Mouse (Mus musculus) central nervous system, embryonic 11.5 days (tissue): ENCODE data around the gene Rnf5. TPM values are rescaled to one million over a fixed set of nuclear protein-coding genes. Genes with fewer than 3 reads are reported as not detected.

ENCODE experiments used
- polyA plus RNA-seq: library from polyadenylated mRNA; depleted of rRNA; stranded (reverse); fragments of >200 nt; gene quantifications from 2 replicates; pipeline ENCODE4 v1.2.3, GENCODE M21; 2012; rRNA removed

Rnf5 gene
- polyA plus RNA-seq: 146 and 186 TPM in 2 replicates

DNA sequence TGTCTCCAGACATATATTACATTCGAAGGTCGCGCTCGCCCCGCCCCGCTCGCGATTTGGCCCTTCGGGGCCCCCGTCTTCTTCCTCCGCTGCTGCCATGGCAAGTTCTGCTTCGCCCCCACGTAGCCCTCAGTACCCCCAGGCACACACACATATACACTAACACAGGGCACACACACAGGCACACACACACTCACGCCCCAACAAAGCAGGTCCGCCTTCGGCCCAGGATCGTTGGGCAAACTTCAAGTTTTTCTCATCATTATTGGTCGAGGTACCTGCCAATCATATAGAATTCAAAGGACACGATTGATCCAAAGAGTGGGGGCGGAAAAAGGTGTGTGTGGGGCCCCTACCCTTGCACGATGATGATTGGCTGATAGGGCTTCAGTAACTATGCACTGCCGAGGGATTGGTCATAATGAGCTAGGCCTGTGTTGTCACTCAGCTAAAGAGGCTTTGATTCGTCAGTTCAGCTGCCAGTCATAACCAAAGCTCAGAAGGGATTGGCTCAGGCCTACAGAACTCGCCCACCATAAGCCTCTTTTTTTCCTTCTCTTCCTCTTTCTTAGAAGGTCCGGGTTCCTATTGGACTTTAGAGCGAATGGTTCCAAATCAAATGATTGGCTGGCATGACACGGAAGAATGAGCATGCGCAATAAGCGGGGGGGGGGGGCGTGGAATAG is at the start of gene Rnf5:
Gene Rnf5, minus strand, starts transcription at position 316 of the 686 bp plus-strand sequence.

DNA sequence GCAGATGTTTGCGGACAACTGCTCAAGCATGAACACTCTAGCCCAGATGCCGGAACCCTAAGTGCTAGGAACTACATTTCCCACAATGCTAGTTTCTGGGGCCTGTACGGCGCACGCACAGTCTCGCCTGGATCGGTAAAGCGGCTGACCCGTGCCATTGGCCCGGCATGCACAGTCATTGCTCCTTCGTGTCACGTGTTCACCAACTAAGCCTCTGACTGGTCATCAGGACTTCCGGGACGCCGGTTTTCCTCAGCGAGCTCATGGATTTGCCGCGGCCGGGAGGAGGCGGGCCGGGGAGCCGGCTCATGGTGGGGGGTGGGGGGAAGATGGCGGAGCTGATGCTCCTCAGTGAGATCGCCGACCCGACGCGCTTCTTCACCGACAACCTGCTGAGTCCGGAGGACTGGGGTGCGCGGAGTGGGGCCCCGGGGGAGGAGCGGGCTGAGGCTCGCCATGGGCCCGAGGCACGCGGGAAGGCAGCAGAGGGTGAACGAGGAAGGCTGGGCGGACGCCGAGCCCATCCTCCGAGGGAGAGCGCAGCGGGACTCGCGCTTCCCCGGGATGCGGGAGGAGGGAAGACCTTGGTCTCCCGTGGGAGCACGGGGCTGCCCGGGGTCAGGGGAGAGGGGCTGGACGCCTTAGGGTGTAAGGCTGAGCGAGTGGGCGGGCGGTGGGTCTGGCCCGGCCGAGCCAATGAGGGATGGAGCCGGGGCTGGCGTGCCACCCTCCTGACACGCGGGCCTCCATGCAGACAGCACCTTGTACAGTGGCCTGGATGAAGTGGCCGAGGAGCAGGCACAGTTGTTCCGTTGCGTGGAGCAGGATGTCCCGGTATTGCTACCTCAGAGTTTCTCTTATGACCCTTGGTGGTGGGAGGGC is 43.7 kb upstream of the Rnf5 start, which contains the start of gene Atf6b:
Gene Atf6b, plus strand, starts transcription at position 241 of the 882 bp plus-strand sequence.

DNA sequence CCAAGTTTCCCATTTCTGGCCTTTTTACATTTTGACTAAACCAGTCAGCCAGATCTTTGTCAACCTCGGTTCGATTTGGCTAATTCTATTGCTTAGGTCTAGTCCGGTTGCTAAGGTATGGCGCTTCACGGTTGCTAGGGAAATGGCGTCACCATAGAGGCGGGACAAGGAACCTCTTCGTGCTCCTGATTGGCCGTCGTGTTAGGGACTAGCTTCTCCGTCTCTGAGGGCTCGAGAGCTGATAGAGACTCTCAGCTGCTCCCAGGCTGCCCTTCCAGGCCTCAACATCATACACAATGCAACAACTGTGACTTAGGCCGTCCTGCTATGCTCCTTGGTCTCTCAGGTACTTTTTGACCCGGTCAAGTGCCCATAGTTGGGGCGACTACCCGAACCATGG is 41.1 kb upstream of the Rnf5 start, which contains the start of gene Fkbpl:
Gene Fkbpl, plus strand, starts transcription at position 157 of the 400 bp plus-strand sequence.

DNA sequence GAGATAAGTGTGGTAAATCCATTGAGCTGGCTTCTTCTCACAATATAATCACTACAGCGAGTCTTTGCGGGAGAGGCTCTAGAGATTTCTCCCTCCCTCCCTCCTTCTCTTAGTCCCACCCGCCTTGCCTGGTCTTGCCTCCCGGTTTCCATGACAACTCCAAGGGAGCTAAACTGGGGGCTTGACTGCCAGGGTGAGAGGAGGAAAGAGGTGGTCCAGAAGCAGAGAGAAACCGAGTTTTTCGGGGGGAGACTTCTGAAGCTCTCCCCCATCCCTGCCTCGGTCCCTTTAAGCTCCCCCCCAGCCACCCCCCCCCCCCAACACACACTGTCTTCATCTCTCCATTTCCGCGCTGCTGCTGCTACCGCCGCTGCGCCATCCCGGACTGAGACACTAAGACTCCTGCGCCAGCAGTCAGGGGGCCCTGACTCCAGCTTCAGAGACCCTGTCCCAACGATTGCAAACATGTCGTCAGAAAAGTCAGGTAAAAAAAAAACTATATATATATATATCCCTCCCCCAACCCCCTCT is 25.8 kb upstream of the Rnf5 start, which contains the start of gene Prrt1:
Gene Prrt1, plus strand, starts transcription at position 313 of the 531 bp plus-strand sequence.

DNA sequence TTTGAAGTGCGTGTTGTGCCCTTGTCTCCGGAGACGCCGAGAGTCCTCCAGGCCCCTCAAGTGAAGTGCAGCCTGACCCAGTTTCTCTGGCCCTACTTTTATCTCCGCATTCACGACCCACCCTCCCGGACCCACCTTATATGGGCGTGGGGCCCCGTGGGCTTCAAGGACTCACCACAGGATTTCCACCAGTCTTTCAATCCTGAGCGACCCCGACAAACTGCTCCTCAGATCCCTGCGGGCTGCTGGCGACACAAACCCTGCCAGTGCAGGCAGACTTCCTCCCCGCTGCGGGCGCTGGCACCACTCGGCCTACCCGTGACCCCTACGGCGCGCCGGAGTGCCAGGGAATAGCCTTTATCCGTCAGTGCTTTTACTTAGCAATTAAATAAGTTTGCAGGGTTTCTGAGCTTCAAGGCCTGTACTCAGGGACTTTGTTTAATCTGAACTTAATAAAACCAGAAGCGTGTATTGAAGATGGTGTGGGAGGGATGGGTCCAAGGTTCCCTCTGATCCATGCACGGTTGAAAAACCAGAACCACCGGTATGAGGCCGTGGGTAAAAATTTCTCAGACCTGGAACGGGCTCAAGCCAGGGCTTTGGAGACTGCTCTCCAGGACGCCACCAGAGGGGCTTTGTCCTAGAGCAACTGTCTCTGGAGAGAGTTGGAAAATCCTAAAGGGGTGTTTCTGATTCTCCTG is 24.6 kb upstream of the Rnf5 start, which contains the start of gene Ppt2:
Gene Ppt2, minus strand, starts transcription at position 568 of the 701 bp plus-strand sequence.

DNA sequence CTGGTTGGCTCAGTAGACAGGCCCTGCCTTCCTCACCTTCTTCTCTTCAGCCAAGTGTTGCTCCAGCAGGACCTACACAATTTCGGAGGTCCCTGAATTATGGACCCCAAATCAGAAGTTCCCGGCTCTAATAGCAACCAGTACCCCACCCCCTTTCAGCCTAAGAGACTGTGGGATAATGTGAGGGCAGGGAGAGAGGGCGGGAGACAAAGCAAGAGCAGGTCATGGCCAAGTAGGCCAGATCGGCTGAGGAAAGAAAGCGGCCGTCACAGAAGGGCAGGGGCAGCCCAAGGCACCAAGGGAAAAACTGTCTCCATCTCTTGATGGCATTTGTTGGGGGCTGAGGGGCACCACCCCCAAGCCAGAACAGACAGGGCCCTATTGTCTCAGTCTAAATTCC is 12.4 kb upstream of the Rnf5 start, which contains the start of gene Egfl8:
Gene Egfl8, minus strand, starts transcription at position 101 of the 400 bp plus-strand sequence.

DNA sequence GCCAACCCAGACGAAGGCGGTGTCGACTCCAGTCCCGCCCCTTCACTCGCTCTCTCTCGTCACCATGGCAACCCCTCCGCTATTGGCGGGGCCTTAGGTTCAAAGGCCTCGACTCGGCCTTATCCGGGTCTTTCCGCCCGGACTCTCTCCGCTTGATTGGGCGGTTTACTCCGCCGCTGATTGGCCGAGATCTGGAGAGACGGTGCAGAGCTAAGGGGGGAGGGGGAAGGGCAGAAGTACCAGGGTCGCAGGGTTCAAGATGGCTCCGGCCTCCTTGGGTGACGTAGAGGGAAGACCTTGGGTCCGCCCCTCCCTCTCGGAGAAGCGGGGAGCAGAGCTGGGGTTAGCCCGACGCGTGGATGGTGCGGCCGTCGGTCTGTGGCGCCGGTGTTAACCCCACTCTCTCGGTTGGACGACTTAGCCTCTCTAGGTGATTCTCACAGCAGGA is 595 bp upstream of the Rnf5 start, which contains the start of gene Agpat1:
Gene Agpat1, plus strand, starts transcription at position 202 of the 448 bp plus-strand sequence.

DNA sequence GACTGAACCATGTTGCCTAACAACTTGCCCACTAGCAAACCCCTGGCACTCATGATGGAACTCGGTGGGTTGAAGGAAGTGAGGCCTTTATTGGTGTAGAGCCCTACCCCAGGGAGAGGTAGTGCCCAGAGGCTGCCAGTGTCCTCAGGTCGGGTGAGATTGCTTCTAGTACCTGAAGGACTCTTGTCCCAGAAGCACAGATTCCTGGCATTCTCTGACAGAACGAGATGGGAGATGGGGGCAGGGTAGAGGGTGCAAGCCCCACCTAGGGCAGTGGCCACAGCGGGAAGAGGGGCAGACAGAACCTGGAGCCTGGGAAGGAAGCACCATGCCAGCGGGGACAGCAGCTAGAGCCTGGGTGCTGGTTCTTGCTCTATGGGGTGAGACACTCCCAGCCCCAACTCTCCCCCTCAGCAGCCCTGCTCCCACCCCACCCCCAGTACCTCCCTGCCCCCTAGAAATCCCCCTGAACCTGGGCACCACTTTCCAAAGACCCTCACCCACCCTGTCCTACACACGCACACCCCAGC is 5.9 kb downstream of the Rnf5 start, which contains the start of gene Ager:
Gene Ager, plus strand, starts transcription at position 297 of the 530 bp plus-strand sequence.

DNA sequence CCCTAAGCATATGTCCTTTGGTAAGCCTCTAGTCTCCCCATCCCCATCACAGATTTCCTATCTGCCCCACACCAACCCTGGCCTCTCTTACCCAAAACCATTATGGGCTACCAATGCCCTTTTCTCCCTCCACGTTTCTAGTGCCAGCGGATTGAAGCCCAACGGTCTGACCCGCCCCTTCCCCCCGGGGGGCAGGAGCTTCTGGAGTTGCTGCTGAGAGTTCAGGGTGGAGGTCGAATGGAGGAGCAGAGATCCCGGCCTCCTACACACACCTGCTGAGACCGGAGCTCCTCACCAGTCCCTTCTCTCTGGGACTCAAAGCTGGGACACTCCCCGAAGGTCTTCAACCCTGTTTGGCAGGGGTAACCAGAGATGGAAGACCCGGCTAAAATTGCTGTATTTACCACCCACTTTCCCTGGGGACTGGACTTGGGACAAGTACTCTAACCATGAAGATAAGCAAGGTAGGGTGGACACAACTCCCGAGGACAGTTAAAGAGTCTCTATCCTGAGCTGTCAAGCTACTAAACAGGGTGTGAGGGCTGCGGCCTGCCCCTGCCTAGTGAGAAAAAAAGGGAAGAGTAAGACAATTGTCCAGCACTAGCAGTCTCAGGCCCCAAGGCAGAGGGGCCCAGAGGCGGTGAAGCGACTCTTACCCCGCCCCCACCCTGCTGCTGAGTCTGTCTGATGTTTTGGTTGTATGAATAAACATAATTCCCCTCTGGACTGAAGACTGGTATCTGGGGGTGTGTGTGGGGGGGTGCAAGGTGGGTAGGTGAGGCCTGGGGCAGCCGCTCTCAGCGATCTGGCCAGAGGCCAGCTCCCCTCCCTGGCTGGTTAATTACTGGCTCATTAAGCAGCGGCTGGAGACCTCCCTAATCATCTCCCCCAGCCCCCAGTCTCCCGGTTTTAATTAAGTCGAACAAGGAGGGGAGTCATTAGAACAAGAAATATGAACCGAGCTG is 12.2 kb downstream of the Rnf5 start, which contains the start of gene Pbx2:
Gene Pbx2, plus strand, starts transcription at position 238 of the 965 bp plus-strand sequence.

DNA sequence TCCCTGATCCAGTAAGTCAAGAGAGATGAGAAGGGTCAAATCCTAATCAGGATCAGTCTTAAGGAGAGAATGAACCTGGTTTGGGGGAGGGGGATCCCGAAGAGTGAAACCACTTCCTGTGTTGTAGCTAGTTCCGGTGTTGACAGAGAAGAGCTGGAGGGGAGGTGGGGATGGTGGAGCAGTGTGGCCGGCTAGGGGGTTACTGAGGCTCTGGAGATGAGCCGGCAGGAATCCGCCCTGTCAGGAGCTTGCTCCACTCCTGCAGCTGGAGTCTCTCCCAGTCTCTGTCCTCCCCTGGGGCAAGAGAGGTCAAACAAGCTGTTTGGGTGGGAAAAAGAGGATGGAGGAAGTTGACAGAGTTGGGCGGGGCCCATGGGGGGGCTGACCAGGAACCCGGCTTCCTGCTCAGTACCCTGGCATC is 13.8 kb downstream of the Rnf5 start, which contains the start of gene Gpsm3:
Gene Gpsm3, plus strand, starts transcription at position 126 of the 421 bp plus-strand sequence.

DNA sequence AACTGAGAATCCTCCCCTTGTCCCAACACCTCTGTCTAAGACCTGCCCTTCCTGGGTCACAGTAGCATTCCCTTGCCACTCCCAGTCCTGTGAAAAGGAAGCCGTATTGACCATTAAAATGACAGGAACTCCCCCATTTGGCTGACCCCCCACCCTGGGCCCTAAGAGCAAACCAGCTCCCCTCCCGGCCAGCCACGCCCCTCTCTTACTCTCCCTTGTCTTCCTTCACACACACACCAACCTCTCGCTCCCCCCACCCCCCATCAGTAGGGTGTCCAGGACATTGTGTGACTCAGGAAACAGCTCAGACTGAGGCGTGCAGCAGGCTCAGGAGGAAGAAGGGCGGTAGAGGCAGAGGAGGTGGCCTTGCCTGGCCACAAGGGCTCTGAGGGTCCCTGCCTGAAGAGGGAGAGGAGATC is 39.5 kb downstream of the Rnf5 start, which contains the start of gene Notch4:
Gene Notch4, plus strand, starts transcription at position 266 of the 419 bp plus-strand sequence.

Other genes starting within 250 kb of the Rnf5 start
- gene Btnl2, start 248.9 kb downstream of the Rnf5 start, polyA plus RNA-seq: 0.05 and 0.06 TPM in 2 replicates
- gene Btnl1, start 226.6 kb downstream of the Rnf5 start, polyA plus RNA-seq: not detected in 2 replicates
- 4.8 and 7.0 TPM in 2 replicates for gene BC051142, start 204.9 kb downstream of the Rnf5 start, polyA plus RNA-seq
- not detected in 2 replicates for gene Btnl4, start 126.4 kb downstream of the Rnf5 start, polyA plus RNA-seq
- gene Btnl6, start 86.3 kb downstream of the Rnf5 start, polyA plus RNA-seq: not detected in 2 replicates
- 12.7 and 23.2 TPM in 2 replicates for gene Notch4, start 39.4 kb downstream of the Rnf5 start, polyA plus RNA-seq
- gene Gpsm3, start 13.9 kb downstream of the Rnf5 start, polyA plus RNA-seq: 3.7 and 6.2 TPM in 2 replicates
- gene Pbx2, start 12.4 kb downstream of the Rnf5 start, polyA plus RNA-seq: 163 and 174 TPM in 2 replicates
- 12.3 and 15.5 TPM in 2 replicates for gene Ager, start 5.8 kb downstream of the Rnf5 start, polyA plus RNA-seq
- gene Agpat1, start 572 bp upstream of the Rnf5 start, polyA plus RNA-seq: 91.7 and 142 TPM in 2 replicates
- gene Egfl8, start 12.3 kb upstream of the Rnf5 start, polyA plus RNA-seq: 6.8 and 9.5 TPM in 2 replicates
- gene Ppt2, start 24.8 kb upstream of the Rnf5 start, polyA plus RNA-seq: 18.8 and 23.6 TPM in 2 replicates
- 7.1 and 9.7 TPM in 2 replicates for gene Prrt1, start 25.8 kb upstream of the Rnf5 start, polyA plus RNA-seq
- gene Fkbpl, start 41.1 kb upstream of the Rnf5 start, polyA plus RNA-seq: 5.1 and 6.5 TPM in 2 replicates
- gene Atf6b, start 43.5 kb upstream of the Rnf5 start, polyA plus RNA-seq: 59.4 and 71.2 TPM in 2 replicates
- gene Tnxb, start 66.8 kb upstream of the Rnf5 start, polyA plus RNA-seq: 0.06 and 0.09 TPM in 2 replicates
- gene C4b, start 140.2 kb upstream of the Rnf5 start, polyA plus RNA-seq: 0.05 and 0.07 TPM in 2 replicates
- 0.04 TPM in 2 replicates for gene Cyp21a1, start 200.9 kb upstream of the Rnf5 start, polyA plus RNA-seq
- 46.3 and 66.7 TPM in 2 replicates for gene Stk19, start 233.3 kb upstream of the Rnf5 start, polyA plus RNA-seq
- gene Dxo, start 233.3 kb upstream of the Rnf5 start, polyA plus RNA-seq: 70.9 and 71.2 TPM in 2 replicates
- gene Skiv2l, start 246.5 kb upstream of the Rnf5 start, polyA plus RNA-seq: 65.5 and 77.4 TPM in 2 replicates
- 94.0 and 142 TPM in 2 replicates for gene Nelfe, start 246.7 kb upstream of the Rnf5 start, polyA plus RNA-seq